Mouse (Mus musculus) urinary bladder, adult 18-20 months (tissue): ENCODE measurements around the gene Syn3.
"Not testable (repeated sequence)": the region's sequence is repeated elsewhere in the genome, so short reads cannot be mapped to it uniquely, and the experiment has no call there.

Source experiments
- DNase-seq, 2 experiments: peaks; one replicate each; pipeline ENCODE4 v3.0.0; 2022; ENCODE audit warnings: low spot score in 2 of 2, mixed read lengths in 2 of 2

The Syn3 gene

DNA sequence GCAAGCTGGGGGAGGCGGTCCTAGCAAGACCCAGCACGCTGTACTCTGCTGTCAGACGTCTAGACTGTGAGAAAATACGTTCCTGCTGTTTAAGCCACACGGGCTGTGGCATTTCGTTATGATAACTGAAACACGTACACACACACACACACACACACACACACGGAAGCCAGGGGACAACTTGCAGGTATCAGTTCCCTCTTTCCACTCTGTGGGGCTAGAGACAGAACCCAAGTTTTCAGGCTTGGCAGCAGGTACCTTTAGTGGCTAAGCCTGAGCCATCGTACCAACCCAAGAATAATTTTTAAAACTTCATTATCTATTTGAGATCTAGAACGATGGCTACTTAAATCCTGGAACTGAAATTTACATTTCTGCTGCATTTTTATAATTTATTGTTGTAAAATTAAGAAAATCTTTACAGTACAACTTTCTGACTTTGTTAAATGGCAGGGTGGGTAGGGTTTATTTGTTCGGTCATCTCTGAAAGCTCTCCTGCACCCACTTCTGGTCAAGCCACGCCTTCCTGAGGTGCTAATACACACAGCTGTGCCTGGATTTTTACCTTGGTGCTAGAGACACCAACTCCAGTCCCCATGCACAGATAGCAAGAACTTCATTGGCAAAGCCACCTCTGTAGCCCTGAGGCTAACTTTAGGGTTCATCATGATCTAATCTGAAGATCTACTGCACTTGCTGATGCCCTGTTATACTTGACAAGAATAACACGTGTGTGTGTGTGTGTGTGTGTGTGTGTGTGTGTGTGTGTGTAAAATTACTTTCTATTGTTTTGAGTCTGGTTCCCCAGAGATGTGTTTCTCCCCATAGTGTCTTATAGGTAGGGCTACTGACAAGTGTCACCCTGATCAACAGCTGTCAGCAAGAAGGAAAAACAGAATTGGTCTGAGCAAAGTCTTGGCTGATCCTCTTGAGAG is 29.8 kb downstream of the Syn3 start:
- no peak for DNase-seq

DNA sequence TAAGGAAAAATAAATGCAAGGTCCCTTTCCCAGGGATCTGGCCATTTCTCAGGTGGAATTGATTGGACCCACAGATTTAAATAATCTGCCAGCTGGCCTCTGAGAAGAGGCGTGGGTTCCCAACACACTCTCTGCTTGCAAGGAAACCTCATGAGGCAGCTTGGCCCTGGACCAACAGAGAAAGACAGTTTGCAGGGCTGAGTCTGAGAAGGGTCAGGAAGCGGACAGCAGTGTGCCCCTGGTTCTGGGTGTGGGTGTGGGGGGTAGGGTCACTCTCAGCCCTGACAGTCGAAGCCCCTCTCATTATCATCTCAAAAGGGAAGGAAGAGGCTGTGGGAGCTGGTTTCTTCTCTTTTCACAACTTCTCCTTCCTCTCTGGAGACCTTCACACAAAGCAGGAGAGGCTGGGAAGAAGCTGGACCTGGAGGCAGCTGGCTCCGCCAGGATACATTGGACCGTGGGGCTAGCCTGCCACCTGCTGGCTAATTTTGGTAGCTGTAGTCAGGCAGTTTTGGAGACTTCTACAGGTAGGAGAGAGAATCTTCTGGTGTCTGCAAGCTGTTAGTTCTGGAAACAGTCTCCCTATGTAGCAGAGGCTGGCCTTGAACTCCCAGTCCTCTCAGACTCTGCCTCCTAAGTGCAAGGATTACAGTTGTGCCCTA is 35.0 kb downstream of the Syn3 start:
- DNase-seq, result peak; percentile 66 to 74

DNA sequence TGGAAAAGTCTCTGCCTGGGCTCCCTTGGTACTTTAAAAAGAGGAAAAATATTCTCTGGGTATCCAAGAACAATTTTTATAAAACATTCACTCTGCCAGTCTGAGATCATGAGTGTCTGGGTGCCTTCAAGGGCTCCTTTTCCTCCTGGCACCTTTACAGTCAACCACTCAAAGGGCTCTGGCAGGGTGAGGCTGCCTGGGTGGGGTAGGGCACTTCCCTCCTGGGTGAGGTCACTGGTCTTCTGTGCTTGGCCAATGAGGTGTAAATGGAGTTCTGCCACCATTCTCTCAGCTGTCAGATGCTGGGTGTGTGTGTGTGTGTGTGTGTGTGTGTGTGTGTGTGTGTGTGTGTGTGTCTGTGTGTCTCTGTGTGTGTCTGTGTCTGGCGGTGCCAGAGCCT is 39.1 kb downstream of the Syn3 start:
- DNase-seq, result no peak

DNA sequence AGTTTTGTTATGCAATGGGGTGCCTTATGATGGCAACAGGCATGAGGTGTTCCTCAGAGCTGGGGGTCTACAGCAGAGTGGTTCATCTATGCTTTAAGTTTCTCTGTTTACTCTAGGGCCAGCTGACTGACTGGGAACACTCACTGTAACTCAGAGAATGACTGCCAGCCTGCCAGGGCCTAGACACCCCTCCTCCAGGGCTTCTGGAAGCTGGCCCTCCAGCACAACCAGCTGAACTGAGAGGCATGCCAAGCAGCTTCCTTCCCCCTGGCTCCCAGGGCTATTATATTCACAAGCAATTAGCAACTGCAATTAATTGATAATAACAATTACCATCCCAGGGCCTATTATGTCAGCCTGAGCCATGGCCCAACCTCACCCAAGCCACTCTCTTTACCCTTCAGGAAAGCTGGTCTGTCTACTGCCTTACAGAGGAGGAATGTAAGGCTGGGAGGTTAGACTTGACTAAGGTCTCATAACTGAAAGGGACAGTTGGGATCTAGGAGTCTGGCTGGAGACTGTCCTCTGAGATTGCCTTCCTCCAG is 41.0 kb downstream of the Syn3 start:
- DNase-seq, result no peak

DNA sequence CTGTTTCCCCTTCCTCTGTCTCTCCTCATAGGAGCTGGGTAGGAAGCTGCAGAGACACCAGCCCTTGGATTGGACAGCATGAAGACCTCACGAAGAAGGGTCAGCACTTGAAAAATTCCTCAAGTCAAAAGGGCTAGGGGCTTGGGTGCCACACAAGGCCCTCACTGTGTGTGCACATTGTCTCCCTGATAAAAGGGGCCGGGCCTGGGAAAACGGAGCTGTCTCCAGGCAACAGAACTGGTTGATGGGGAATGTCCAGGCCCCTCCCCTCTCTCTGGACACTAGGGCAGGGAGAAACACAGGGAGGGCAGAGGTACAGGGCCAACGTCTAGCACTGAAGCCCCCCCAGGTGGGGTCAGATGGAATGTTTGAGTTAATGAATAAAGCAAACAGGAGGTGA is 41.5 kb downstream of the Syn3 start:
- DNase-seq, result no peak

DNA sequence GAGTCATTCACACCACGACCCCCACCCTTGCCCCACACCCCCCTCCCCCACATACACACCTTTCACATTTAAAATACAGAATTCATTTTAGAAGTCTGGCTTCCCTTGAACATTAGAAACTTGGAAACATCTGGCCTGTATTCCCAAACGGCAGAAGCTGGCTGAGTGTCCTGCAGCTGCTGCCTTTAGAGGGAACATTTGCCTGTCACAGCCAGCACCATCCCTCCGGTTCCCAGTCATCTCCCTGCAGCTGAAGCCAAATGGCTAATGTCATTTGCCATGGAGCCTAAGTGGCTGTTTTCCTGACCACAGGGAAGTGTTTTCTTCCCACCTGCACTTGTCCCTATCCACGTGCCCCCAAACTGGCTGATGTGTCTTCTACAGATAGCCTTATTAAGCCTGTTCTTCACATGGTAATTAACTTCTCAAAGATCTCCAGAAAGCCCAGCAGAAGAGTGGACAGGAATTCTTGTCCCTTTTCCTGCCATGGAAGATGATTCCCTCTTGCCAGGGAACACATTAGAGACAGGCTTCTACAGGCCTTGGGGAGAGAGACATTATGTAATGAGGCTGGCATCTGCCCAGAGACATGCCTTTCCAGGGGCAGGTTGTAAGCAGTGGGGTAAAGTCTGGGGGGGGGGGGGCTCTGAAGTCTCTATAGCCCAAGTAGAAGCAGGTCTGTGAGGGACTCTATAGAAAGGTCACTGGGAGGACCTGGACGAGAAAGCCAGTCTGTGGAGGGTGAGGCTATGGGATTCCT is 43.2 kb downstream of the Syn3 start:
- DNase-seq, result no peak

DNA sequence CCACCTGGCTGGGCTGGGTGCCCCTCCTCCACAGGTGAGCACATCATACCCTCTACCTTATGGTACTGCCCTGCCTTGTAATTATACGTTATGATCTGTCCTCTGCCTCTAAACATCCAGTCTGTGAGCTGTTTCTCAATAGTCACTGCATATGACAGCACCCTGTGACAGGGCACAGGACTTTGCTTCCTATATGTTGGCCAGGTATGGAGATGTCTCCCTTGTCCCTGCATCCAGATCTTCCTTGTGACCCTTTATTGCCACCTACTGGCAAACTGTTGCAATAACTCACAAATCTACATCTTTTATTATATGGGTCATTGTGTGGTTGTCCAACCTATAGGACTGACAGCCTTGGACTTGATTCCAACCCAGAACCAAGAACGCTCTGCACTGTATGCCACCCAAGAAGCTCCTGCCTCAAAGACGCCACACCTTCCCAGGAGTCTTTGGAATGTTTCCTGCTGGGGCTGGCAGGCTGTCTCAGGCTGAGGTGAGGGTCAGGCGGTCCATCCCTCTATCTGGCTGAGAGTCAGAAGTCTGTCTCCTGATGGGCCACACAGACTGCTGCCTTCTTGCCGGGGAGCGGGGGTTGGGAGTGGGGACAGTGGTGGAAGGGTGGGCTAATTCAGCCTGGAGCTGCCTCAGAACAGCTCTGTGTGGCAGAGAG is 46.2 kb downstream of the Syn3 start:
- DNase-seq, result peak; percentile 9 to 26

DNA sequence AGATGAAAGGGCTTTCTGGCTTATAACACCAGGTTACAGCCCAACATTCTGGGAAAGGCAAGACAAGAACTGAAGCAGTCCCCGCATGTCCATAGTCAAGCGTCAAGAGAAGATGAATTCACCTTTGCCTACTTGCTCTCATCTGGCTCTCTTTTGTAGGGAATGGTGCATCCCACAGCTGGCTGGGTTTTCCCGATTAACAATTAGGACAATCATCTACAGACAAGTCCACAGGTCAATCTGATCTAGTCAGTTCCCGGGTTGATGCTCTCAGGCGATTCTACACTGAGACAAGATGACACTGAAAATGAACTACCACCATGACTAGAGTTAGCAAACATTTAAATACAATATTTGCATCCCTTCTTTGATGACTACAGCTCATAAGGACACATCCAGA is 47.4 kb downstream of the Syn3 start:
- no peak for DNase-seq

DNA sequence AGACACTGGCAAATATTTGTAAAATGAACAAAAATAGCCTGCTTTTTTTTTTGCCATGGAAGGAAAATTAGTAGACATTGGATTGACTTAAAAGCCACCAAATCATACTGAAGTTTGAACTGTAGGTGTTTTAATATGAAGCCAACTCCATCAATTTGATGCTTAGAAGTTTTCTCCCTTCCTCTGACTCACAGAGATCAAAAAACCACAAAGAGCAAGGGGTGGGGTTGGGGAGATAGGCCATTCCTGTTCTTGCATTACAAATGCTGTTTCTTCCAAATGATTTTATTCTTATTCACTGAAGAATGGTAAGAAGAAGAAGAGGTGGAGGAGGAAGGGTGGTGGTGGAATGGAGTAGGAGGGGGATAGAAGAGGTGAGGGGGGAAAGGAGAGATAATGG is 52.0 kb downstream of the Syn3 start:
- DNase-seq, result no peak

DNA sequence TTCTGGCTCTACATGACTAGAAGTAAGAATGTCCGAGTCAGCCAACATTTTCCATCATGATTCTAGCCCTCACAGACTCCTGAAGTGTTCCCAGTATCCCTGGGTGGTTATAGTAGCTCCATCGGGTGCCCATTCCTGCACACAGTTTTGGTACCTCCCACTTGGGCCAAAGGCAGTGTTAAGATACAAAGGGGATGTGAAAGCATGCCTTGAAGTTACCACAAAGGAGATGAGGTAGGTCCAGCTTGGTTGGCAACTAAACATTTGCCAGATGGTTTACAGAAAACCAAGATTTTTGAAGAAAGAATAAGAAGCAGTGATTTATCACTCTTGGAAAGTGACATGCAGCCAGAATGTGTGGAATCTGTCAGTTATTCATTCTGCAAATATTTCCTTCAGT is 53.5 kb downstream of the Syn3 start:
- no peak for DNase-seq

DNA sequence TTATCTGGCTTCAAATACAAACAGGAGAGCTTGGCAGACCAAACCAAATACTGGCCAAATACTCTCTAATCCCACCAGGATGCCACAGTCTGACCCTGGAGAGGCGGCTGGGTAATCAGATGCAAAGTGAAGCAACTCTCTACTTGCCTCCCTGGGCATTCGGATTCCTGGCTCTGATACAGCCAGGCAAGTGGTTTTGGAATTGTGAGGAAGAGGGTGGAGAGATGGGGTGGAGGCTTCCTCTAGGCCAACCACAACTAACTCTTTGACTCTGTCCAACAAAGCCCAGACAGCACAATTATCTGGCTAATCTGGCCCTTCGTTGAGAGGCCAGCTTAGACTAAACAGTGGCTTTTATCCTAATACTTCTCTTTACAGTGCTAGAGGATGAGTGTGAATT is 54.0 kb downstream of the Syn3 start:
- DNase-seq, result no peak

DNA sequence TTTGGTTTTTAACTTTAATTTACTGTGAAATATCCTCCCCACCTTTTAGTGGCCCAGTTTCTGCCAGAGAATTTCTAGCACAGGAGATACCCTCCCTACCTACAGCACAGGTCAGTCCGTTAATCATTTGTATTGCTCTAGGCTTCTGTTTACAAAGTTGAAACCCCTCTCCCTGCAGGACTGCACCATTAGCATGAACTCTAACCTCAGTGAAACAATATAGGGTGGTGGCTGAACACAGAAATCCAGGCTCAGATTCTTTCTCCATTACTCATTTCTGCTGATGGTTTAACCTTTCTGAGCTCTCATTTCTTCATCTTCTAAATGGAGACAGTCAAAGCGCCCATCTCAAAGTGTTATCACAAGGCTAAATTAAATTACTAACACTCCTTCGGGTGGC is 56.9 kb downstream of the Syn3 start:
- no peak for DNase-seq

DNA sequence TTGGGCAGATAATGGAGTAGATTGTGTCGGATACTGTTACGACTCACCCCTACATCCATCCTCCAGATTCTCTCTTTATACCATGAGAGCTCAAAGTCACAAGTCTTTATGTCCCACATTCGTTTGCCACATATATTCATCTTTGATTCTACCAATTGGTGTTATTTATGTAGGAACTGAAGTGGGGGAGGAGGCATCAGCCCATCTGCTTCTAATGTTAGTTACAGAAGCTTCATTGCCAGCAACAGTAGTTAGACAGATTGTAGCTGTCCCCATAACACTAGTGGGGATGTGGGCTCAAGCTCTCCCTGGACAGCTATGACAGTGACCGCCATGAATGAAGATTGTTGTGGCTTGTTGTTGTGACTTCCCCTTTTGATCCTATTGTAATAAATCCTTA is 59.1 kb downstream of the Syn3 start:
- DNase-seq, result no peak

DNA sequence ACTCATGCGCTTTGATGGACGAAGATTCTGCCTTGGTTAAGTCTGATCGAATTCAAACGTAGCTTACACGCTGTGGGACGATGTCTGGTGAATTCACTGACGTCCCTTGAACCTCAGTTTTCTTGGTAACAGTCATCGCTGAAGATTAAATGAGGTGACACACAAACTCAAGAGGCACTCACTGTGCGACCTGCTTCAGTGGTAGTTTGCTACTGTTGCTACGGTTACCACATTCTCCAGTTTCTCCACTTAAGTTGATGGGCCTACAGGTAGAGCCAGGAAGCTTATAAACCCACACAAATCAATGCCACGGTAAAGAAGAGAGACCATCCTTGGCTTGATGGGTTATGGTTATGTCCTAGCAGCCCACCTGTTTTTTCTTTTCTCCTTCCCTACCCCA is 61.4 kb downstream of the Syn3 start:
- no peak for DNase-seq

DNA sequence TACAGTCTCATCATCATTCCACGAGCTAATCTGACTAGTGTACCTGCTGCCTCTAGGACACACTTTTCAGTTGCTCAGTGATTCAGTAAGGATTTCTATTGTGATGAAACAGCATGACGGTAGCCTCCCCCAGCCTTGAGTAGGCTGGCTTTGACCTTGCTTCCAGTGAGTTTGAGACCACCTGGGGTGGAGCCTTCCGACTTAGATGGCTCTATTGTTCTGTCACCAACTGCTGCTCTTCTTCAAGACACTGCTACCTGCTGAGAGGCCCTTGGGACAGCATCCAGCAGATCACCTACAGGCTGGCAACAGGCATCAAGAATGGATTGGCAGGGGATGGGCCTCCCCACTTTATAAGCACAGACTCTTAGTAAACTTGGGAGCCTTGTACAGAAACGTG is 63.7 kb downstream of the Syn3 start:
- not testable (repeated sequence) for DNase-seq

DNA sequence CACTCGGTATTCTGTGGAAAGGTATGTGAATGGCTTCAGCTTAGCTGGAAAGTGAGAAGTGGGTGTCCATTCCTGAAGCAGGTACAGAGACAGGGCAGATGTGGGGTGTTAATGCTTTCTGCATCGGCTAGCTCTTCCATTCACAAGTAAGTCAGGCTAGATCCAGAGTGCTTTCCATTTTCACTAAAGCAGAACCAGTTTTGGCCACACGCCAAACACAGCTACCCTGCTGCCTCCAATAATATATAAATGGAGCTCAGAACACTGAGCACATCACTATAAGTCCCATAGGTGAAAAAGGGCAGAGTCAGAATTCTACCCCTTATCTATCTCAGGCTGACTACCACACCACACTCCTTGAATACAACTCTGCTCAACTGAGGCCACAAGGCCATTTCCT is 69.0 kb downstream of the Syn3 start:
- no peak for DNase-seq

DNA sequence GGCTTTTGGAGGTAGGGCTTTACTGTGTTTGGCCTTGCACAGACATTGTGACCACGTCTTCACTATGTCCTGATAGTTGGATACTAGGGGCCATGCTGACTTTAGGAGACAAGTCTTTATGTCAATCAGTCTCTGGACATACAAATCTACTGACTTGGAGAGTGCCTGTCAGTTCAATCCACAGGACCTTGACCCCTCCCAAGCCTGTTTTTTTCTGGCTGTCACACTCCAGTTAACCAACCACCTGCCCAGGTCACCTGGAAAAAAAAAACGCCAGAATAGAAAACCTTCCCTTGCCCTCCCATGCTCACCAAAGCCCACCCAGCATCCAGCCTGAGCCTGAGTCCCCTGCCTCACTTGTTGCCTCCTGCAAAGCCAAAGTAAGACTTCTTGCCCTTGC is 70.7 kb downstream of the Syn3 start:
- DNase-seq, result no peak

DNA sequence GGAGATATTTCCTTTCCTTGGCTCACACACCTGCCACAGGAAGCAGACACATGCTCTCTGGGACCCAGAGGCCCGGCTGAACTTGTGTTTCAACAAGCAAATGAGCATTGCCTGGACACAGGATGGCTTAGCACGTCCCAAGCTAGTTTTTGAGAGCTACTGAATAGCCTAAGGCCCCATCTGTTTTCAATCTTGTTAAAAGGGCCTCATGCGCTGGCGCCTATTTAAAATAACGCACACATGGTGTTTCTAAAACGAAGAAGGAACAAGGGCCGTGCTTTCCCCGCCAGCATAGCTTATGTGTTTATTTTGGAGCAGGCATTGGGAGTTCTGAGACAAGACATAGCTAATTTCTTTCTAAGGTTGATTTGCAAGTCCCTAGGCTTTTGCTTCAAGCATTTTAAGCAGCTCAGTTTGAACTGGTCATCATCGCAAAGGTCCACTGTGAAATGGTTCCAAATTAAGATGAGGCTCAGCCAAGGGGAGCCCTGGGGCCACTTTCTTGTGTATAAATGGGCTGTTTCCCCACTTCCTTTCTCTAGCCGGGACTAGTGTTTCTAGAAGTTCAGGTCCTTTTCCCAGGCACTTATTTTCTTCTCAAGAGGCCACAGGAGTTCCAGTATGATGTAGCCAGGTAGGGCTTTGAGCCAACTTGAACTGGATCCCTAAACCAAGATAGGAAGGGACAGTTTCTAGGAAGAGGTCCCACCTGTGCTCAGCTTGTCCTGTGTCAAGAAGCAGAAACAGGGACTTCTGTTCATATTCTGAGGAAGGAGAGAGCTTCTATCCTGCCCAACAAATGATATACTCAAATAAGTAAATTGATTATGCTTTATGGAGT is 72.8 kb downstream of the Syn3 start:
- no peak for DNase-seq

DNA sequence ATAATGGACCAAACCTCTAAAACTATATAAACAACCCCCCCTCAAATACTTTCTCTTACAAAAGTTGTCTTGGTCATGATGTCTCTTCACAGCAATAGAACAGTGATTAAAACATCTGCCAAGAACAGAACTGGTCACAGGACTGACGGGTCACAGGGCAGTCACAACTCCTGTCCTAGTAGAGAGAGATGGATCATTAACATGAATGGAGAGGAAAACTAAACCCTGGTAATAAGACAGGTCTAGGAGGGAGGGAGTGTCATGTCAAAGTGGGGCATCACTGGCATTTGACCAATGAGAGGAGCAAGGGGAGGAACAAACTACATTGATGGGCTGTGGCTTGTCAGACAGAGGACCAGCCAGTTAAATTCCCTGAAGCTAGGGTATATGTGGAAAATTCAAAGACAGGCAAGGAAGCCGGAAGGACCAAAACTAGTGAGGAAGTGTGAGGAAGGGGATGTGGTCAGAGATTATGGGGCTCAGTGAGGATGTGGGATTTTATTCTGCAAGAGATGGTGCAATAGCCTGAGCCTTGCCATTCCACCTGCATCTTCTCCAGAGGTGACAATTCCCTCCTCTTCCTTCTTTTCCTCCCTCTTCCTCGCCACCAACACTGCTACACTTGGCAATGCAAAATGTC is 76.8 kb downstream of the Syn3 start:
- no peak for DNase-seq

DNA sequence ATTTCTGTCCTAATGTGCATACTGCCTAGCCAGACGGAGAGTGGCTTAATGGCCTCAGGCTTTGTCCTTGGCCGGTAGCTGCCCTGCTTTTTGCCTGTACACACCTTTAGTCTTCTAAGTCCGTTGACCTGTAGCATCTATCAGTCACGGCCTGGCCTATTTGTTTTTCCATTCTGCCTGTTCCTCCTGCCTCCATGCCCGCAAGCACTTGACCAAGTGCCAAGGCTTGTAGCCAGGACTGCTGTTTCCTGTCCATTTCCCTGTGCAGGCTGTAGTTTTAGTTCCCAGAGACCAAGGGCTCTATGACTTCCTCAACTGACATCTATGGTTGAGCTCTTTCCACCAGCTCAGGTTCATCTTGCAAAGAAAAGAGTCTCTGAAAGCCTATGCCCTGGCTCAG is 79.8 kb downstream of the Syn3 start:
- no peak for DNase-seq
